Mouse (Mus musculus) megakaryocyte, embryonic 14.5 days (primary cell): ENCODE results near the gene Kremen1.

Experiments used
- FLI1 ChIP-seq: IDR thresholded peaks from 2 replicates; pipeline ENCODE4 v1.6.1; 2012; ENCODE audit warnings: low read length, inconsistent platforms, mixed read lengths
- GATA1 ChIP-seq: IDR thresholded peaks from 3 replicates; pipeline ENCODE4 v1.6.1; 2012; ENCODE audit warnings: mixed read lengths, low read length, inconsistent platforms, borderline replicate concordance

DNA sequence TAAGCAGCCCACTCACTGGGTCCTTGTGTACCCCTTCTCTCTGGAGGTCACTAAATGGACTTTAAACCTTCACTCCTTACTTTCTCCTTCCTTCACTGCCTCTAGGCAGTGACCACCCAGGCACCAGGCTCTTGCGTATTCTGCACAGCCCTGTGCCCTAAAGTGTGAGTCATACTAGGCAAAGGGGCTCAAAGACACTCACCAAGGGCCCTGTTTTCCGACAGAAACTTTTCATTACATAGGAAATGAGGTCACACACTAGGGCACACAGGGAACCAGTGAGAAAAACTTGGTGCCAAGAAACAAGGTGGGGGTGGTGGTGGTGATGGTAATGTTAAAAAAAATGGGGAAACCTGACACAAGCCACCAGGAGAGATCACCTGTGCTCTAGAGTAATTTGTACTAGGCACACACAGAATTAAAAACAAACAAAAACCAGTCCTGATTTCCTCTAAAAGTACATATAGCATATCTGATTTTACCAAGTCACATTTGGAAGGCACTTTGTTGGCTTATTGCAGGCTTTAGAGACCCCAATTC lies 35.3 kb upstream of the Kremen1 start:
- TF ChIP-seq GATA1 (no peak), FLI1 (no peak)
